Mouse (Mus musculus) intestine, embryonic 16.5 days (tissue): Measurements from ENCODE around the gene Phlpp1. TPM values are rescaled to one million over a fixed set of nuclear protein-coding genes. Genes with fewer than 3 reads are reported as not detected.

ENCODE experiments used
- ATAC-seq: fragments of 200-750 bp; cut with Nextera tagmentation; 2 replicates; pipeline ENCODE4 v1.8.0; 2017; ENCODE audit warnings: moderate TSS enrichment, moderate library complexity
- H3K27ac ChIP-seq: fragments of 300-500 bp; sonication (generic); 2 replicates; pipeline ENCODE4 v1.5.1; 2014; ENCODE audit warnings: mild to moderate bottlenecking, low read length
- H3K27me3 ChIP-seq: fragments of 300-500 bp; sonication (generic); replicated peaks from 2 replicates; pipeline ENCODE4 v1.6.1; 2014; ENCODE audit warnings: low read length, control low read depth, mixed read lengths; ENCODE audit not compliant: control insufficient read depth, insufficient read depth
- H3K36me3 ChIP-seq: fragments of 300-500 bp; sonication (generic); 2 replicates; pipeline ENCODE4 v1.6.1; 2014; ENCODE audit warnings: low read length, control low read depth; ENCODE audit not compliant: control insufficient read depth, insufficient read depth
- H3K4me1 ChIP-seq: fragments of 300-500 bp; sonication (generic); 2 replicates; pipeline ENCODE4 v1.6.1; 2014; ENCODE audit warnings: low read length, control low read depth, mixed read lengths; ENCODE audit not compliant: control insufficient read depth, insufficient read depth
- H3K4me2 ChIP-seq: fragments of 300-500 bp; sonication (generic); 2 replicates; pipeline ENCODE4 v1.6.1; 2014; ENCODE audit warnings: low read depth, low read length, control low read depth
- H3K4me3 ChIP-seq: fragments of 300-500 bp; sonication (generic); 2 replicates; pipeline ENCODE4 v1.5.1; 2014; ENCODE audit warnings: mild to moderate bottlenecking, low read length
- H3K9ac ChIP-seq: fragments of 300-500 bp; sonication (generic); 2 replicates; pipeline ENCODE4 v1.6.1; 2014; ENCODE audit warnings: low read depth, low read length
- H3K9me3 ChIP-seq: fragments of 300-500 bp; sonication (generic); 2 replicates; pipeline ENCODE4 v1.6.1; 2016; ENCODE audit warnings: low read length, control low read depth; ENCODE audit not compliant: control insufficient read depth
- WGBS: fragments of 180-500 bp; shearing (Covaris S2); extraction: QIAGEN DNeasy Blood & Tissue Kit; methylation state at CpG from one replicate; pipeline ENCODE4 v1.1.7; 2014; 5-methylcytosine and 5-hydroxymethylcytosine counted together
- polyA plus RNA-seq: library from polyadenylated mRNA; unstranded; fragments of >200 nt; fragmentation: Nextera tagmentation; extraction: Ambion mirVana; gene quantifications from 2 replicates; pipeline ENCODE4 v1.2.1, GENCODE M21; 2015

The Phlpp1 gene
- polyA plus RNA-seq, 1 experiment from 2014 or later = 2.9 TPM

DNA sequence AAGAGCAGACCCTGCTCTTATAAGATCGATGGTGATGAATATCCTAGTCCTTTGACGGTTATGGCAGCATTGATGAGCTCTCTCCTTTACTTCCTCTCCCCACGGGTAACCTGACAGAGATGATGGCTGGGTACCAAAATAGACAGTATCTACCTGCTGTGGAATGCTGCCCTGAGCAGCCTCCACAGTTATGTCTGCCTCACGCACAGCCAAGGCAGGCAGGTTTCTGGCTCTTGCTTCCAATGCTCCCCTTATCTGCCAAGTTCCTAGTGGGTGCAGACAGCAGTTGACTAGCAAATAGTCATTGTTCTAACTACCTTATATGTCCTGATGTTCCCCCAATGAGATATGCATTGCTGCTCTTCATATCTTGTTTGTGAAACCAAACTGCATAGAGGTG is 215.7 kb downstream of the Phlpp1 start:
- WGBS = 85% methylated on average over 4 of the region's 4 CpGs
- no peaks in the 10 kb centered on the region for H3K9me3 ChIP-seq

GRCm38 (mm10) chr1:106389673-106390072 is 218.1 kb downstream of the Phlpp1 start:
- Histone ChIP-seq H3K4me1 (no peaks in the 10 kb centered on the region), H3K4me2 (no peak overlapping the region), H3K27ac (no peak overlapping the region), H3K4me3 (no peak overlapping the region), H3K27me3 (no peaks in the 10 kb centered on the region), H3K9me3 (no peaks in the 10 kb centered on the region), H3K9ac (no peak overlapping the region), H3K36me3 (peaks cover 5% of the 10 kb centered on the region; the same call in 1 of the 2 replicates)
- 16% methylated on average over 5 of the region's 5 CpGs for WGBS
- ATAC-seq = no peak

More for the DNA sequence above, 215.7 kb downstream of the Phlpp1 start:
- Histone ChIP-seq H3K4me2 (no peak overlapping the region), H3K36me3 (peaks cover under 1% of the 10 kb centered on the region; the same call in 1 of the 2 replicates), H3K4me1 (no peaks in the 10 kb centered on the region), H3K4me3 (no peak overlapping the region), H3K27ac (no peak overlapping the region), H3K27me3 (no peaks in the 10 kb centered on the region), H3K9ac (no peak overlapping the region)
- no peak for ATAC-seq

DNA sequence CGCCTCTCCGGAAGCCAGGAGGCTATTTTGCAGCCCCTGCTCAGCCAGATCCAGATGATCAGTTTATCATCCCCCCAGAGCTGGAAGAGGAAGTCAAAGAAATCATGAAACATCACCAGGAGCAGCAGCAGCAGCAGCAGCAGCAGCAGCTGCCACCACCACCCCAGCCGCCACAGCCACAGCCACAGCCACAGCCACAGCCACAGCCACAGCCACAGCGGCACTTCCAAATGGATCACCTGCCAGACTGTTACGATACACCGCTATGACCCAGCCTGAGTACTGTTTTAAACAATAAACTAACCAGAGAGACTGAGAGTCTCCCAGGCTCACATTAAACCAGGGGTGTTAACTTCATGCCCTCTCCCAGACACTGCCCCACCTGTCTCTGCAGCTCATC is 221.5 kb downstream of the Phlpp1 start:
- H3K9me3 ChIP-seq = no peaks in the 10 kb centered on the region
- no peak for ATAC-seq
- 86% methylated on average over 6 of the region's 6 CpGs for WGBS

GRCm38 (mm10) chr1:106394678-106395077 is 223.1 kb downstream of the Phlpp1 start:
- H3K4me2 ChIP-seq = no peak overlapping the region
- H3K4me1 ChIP-seq = no peaks in the 10 kb centered on the region
- ATAC-seq = no peak
- no peak overlapping the region for H3K27ac ChIP-seq
- 91% methylated on average over 2 of the region's 2 CpGs for WGBS
- H3K36me3 ChIP-seq = peaks cover 5% of the 10 kb centered on the region; the same call in 1 of the 2 replicates
- H3K27me3 ChIP-seq = no peaks in the 10 kb centered on the region
- H3K9ac ChIP-seq = no peak overlapping the region
- H3K9me3 ChIP-seq = no peaks in the 10 kb centered on the region
- no peak overlapping the region for H3K4me3 ChIP-seq

More for the DNA sequence above, 221.5 kb downstream of the Phlpp1 start:
- Histone ChIP-seq H3K36me3 (peaks cover 5% of the 10 kb centered on the region; the same call in 1 of the 2 replicates), H3K4me1 (no peaks in the 10 kb centered on the region), H3K9ac (no peak overlapping the region), H3K27me3 (no peaks in the 10 kb centered on the region), H3K27ac (no peak overlapping the region), H3K4me2 (no peak overlapping the region), H3K4me3 (no peak overlapping the region)

DNA sequence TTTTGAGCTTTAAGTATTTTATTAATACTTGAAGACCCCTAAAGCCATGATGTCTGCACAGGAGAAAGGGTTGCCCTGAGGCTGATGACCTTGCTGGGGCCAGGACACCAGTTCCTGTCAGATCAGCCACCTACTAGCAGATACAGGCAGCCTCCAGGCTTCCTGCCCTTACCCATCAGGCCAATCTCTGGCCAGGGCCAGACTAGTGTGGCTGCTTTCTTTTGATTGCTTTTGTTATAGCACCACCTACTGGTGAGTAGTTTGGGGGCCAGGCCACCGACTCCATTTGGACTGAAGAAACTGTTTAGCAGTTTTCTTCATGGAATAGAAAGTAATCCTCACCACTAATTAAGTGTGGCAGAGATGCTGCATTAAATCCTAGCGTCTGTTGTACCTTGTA is 223.9 kb downstream of the Phlpp1 start:
- no peaks in the 10 kb centered on the region for H3K9me3 ChIP-seq
- no peak overlapping the region for H3K4me3 ChIP-seq
- H3K4me1 ChIP-seq = no peaks in the 10 kb centered on the region
- H3K4me2 ChIP-seq = no peak overlapping the region
- H3K36me3 ChIP-seq = peaks cover 5% of the 10 kb centered on the region; the same call in 1 of the 2 replicates
- no peaks in the 10 kb centered on the region for H3K27me3 ChIP-seq
- ATAC-seq = peak; percentile 80
- 5% methylated on average over 2 of the region's 2 CpGs for WGBS
- no peak overlapping the region for H3K9ac ChIP-seq
- no peak overlapping the region for H3K27ac ChIP-seq

DNA sequence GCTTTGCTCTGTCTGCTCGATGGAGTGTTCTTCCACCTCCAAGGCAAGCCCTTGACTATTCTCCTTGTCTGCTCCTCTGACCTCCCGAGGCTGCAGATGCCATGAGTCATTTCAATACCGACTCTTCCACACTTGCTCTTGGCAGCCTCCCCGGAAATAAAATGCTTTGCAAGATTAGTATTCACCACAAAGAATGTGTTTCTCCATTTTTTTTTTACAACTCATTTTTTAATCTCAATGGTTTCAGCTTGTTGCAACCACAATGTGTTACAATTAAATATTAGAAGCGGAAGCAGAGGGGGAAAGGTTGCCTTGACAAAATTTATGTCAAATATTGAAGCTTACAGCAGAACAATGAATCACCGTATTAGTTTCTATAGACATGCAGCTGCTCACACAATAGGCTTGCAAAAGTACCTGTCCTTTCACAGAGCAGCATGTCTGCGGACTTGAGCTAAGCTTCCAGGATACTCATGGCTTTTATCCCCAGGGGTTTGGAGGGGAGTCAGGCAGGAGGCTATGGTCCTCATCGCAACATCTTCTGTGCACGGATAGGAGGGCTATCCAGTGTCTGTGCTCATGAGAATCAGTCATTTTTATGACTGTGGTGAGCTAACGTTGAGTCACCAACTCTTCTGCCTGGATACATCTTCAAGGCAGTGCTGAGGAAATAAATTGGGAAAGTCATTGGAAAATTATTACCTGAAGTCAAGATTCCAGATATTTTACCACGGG is 229.5 kb downstream of the Phlpp1 start:
- Histone ChIP-seq H3K4me3 (no peak overlapping the region), H3K4me2 (no peak overlapping the region), H3K9ac (no peak overlapping the region), H3K27ac (no peak overlapping the region), H3K27me3 (no peaks in the 10 kb centered on the region), H3K9me3 (no peaks in the 10 kb centered on the region), H3K36me3 (no peaks in the 10 kb centered on the region), H3K4me1 (no peaks in the 10 kb centered on the region)
- ATAC-seq = no peak
- WGBS = 61% methylated on average over 11 of the region's 11 CpGs

DNA sequence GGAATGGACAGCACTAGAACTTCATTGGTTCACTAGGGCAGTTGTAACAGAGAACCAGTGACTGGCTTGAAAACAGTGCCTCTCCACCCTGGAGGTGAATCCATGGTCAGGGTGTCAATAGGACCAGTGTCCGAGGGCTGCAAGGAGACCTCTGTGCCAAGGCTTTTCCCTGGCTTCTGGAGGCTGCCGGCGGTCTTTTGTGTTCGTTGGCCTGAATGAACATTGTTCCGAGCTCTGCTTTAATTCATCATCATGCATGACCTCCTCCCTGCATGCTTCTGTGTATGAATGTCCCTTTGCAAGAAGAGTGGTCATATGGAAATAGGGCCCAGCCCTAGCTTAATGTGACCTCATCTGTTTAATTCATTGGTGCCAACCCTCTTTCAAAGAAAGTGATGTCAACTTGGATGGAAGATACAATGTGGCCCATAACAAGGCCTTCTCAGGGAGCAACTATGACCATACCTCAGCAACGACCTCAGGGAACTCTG is 231.5 kb downstream of the Phlpp1 start:
- Histone ChIP-seq H3K4me1 (no peaks in the 10 kb centered on the region), H3K27ac (no peak overlapping the region), H3K36me3 (no peaks in the 10 kb centered on the region), H3K9ac (no peak overlapping the region), H3K4me3 (no peak overlapping the region), H3K9me3 (no peaks in the 10 kb centered on the region), H3K4me2 (no peak overlapping the region), H3K27me3 (no peaks in the 10 kb centered on the region)
- WGBS = 87% methylated on average over 6 of the region's 6 CpGs
- ATAC-seq = no peak

DNA sequence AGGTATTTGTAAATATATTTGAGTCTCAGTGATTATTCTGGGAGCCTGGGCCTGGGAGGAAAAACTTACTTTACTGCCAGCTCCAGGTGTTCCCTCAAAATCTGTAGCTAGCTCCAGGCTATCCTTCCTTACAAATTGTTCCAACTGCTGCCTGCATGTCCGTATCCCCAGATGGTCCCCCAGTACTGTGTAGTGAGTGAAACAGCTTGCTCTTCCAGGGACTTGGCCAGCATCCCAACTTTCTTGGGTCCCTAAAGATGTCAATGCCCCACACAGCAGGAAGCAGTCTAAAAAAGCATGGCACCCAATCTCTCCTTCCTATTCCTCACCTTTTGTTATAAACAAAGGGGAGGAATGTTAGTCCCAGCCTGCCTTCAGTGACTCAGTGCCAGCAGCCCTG is 235.3 kb downstream of the Phlpp1 start:
- Histone ChIP-seq H3K9ac (no peak overlapping the region), H3K36me3 (no peaks in the 10 kb centered on the region), H3K4me3 (no peak overlapping the region), H3K4me2 (no peak overlapping the region), H3K4me1 (no peaks in the 10 kb centered on the region), H3K27me3 (no peaks in the 10 kb centered on the region), H3K9me3 (no peaks in the 10 kb centered on the region), H3K27ac (no peak overlapping the region)
- WGBS = 60% methylated on average over 1 of the region's 1 CpGs
- no peak for ATAC-seq

DNA sequence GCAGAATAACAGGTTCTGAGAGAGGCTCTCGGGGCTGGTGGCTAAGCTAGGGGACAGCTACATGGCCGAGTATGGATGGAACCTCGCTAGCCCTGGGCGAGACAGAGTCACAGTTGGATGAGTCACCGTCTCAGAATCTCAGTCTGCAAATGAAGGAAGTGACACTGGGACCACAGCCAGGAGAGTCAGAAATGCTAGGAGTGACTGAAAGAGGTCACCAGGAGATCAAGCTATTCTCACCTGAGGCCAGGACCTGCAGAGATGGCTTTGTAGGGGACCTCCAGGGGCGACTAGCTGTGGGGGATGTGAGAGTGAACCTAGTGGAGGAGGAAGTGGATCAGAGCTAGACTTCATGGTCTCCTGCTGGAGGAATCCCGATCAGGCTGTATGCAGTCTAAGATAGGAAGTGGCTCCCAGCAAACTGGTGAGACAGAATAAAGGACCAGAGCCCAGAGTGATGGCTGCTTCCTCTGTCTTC is 236.4 kb downstream of the Phlpp1 start:
- H3K36me3 ChIP-seq = no peaks in the 10 kb centered on the region
- H3K4me2 ChIP-seq = no peak overlapping the region
- H3K27ac ChIP-seq = no peak overlapping the region
- H3K4me3 ChIP-seq = no peak overlapping the region
- no peaks in the 10 kb centered on the region for H3K9me3 ChIP-seq
- no peaks in the 10 kb centered on the region for H3K27me3 ChIP-seq
- ATAC-seq = 0 out of 2 replicates have a peak, but pooled peaks have one; percentile 56
- WGBS = 52% methylated on average over 7 of the region's 7 CpGs
- H3K4me1 ChIP-seq = no peaks in the 10 kb centered on the region
- H3K9ac ChIP-seq = no peak overlapping the region
